Mouse (Mus musculus) intestine, embryonic 16.5 days (tissue): ENCODE results near the gene Dlgap3. TPM values are rescaled to one million over a fixed set of nuclear protein-coding genes. Genes with fewer than 3 reads are reported as not detected.

Source experiments
- ATAC-seq: fragments of 200-750 bp; cut with Nextera tagmentation; 2 replicates; pipeline ENCODE4 v1.8.0; 2017; ENCODE audit warnings: moderate TSS enrichment, moderate library complexity
- H3K27ac ChIP-seq: fragments of 300-500 bp; sonication (generic); 2 replicates; pipeline ENCODE4 v1.5.1; 2014; ENCODE audit warnings: mild to moderate bottlenecking, low read length
- H3K27me3 ChIP-seq: fragments of 300-500 bp; sonication (generic); replicated peaks from 2 replicates; pipeline ENCODE4 v1.6.1; 2014; ENCODE audit warnings: low read length, control low read depth, mixed read lengths; ENCODE audit not compliant: control insufficient read depth, insufficient read depth
- H3K36me3 ChIP-seq: fragments of 300-500 bp; sonication (generic); 2 replicates; pipeline ENCODE4 v1.6.1; 2014; ENCODE audit warnings: low read length, control low read depth; ENCODE audit not compliant: control insufficient read depth, insufficient read depth
- H3K4me1 ChIP-seq: fragments of 300-500 bp; sonication (generic); 2 replicates; pipeline ENCODE4 v1.6.1; 2014; ENCODE audit warnings: low read length, control low read depth, mixed read lengths; ENCODE audit not compliant: control insufficient read depth, insufficient read depth
- H3K4me2 ChIP-seq: fragments of 300-500 bp; sonication (generic); 2 replicates; pipeline ENCODE4 v1.6.1; 2014; ENCODE audit warnings: low read depth, low read length, control low read depth
- H3K4me3 ChIP-seq: fragments of 300-500 bp; sonication (generic); 2 replicates; pipeline ENCODE4 v1.5.1; 2014; ENCODE audit warnings: mild to moderate bottlenecking, low read length
- H3K9ac ChIP-seq: fragments of 300-500 bp; sonication (generic); 2 replicates; pipeline ENCODE4 v1.6.1; 2014; ENCODE audit warnings: low read depth, low read length
- H3K9me3 ChIP-seq: fragments of 300-500 bp; sonication (generic); 2 replicates; pipeline ENCODE4 v1.6.1; 2016; ENCODE audit warnings: low read length, control low read depth; ENCODE audit not compliant: control insufficient read depth
- WGBS: fragments of 180-500 bp; shearing (Covaris S2); extraction: QIAGEN DNeasy Blood & Tissue Kit; methylation state at CpG from one replicate; pipeline ENCODE4 v1.1.7; 2014; 5-methylcytosine and 5-hydroxymethylcytosine counted together
- polyA plus RNA-seq: library from polyadenylated mRNA; unstranded; fragments of >200 nt; fragmentation: Nextera tagmentation; extraction: Ambion mirVana; gene quantifications from 2 replicates; pipeline ENCODE4 v1.2.1, GENCODE M21; 2015

Dlgap3 gene
- polyA plus RNA-seq, 1 experiment from 2014 or later = 0.50 TPM

- WGBS = 45% methylated on average over 9 of the region's 9 CpGs
- no peak overlapping the region for H3K4me2 ChIP-seq
- H3K4me1 ChIP-seq = no peaks in the 10 kb centered on the region
- H3K36me3 ChIP-seq = no peaks in the 10 kb centered on the region
- no peak for ATAC-seq
- no peak overlapping the region for H3K9ac ChIP-seq
- no peaks in the 10 kb centered on the region for H3K9me3 ChIP-seq
- H3K4me3 ChIP-seq = no peak overlapping the region
- H3K27me3 ChIP-seq = no peaks in the 10 kb centered on the region
- no peak overlapping the region for H3K27ac ChIP-seq
Measured at GRCm38 (mm10) chr4:127278451-127279001, 109.5 kb downstream of the Dlgap3 start.

GRCm38 (mm10) chr4:127279241-127279640, 110.2 kb downstream of the Dlgap3 start:
- no peaks in the 10 kb centered on the region for H3K4me1 ChIP-seq
- no peaks in the 10 kb centered on the region for H3K36me3 ChIP-seq
- no peak overlapping the region for H3K4me3 ChIP-seq
- 72% methylated on average over 9 of the region's 9 CpGs for WGBS
- H3K27ac ChIP-seq = no peak overlapping the region
- no peak overlapping the region for H3K4me2 ChIP-seq
- H3K9me3 ChIP-seq = no peaks in the 10 kb centered on the region
- ATAC-seq = no peak
- H3K9ac ChIP-seq = no peak overlapping the region
- no peaks in the 10 kb centered on the region for H3K27me3 ChIP-seq

Other genes with a start within 250 kb of the Dlgap3 start
- 10.1 and 10.7 TPM in 2 replicates for gene Zmym4, start 201.1 kb upstream of the Dlgap3 start, polyA plus RNA-seq
- gene Sfpq, start 147.9 kb upstream of the Dlgap3 start, polyA plus RNA-seq = 39.7 and 42.1 TPM in 2 replicates
- gene Zmym1, start 108.1 kb upstream of the Dlgap3 start, polyA plus RNA-seq = 9.5 and 10.8 TPM in 2 replicates
- 14.7 and 16.4 TPM in 2 replicates for gene Zmym6, start 91.8 kb upstream of the Dlgap3 start, polyA plus RNA-seq
- 27.3 and 28.5 TPM in 2 replicates for gene Tmem35b, start 45.5 kb upstream of the Dlgap3 start, polyA plus RNA-seq
- gene Smim12, start 74.6 kb downstream of the Dlgap3 start, polyA plus RNA-seq = 56.1 and 63.3 TPM in 2 replicates
- 17.2 and 17.9 TPM in 2 replicates for gene Gja4, start 144.8 kb downstream of the Dlgap3 start, polyA plus RNA-seq
- gene Gjb3, start 161.6 kb downstream of the Dlgap3 start, polyA plus RNA-seq = 3.9 and 5.6 TPM in 2 replicates
- 0.09 TPM in 1 of 2 replicates, not detected in the other for gene Gjb4, start 184.9 kb downstream of the Dlgap3 start, polyA plus RNA-seq
- 0.73 and 0.88 TPM in 2 replicates for gene Gjb5, start 189.0 kb downstream of the Dlgap3 start, polyA plus RNA-seq